Mouse (Mus musculus): Measurements from ENCODE around the gene Ell2. TPM values are rescaled to one million over a fixed set of nuclear protein-coding genes. Genes with fewer than 3 reads are reported as not detected.

Ell2 gene
- polyA plus RNA-seq, 1 experiment from 2014 or later, result 13.6 TPM

- H3K27ac ChIP-seq (replicated peaks; ENCODE audit: low read depth, low read length), result no peak overlapping the region; the same call in 1 of the 2 replicates
- no peak overlapping the region for H3K4me2 ChIP-seq (ENCODE audit: low read depth, low read length)
- H3K9ac ChIP-seq (ENCODE audit: low read depth, low read length), result no peak overlapping the region
- H3K4me3 ChIP-seq (ENCODE audit: low read depth, low read length), result no peak overlapping the region
- 37% methylated on average over 1 of the region's 1 CpGs for WGBS
- H3K36me3 ChIP-seq (ENCODE audit: control insufficient read depth, insufficient read depth, low read length), result no peaks in the 10 kb centered on the region
- no peak for DNase-seq (ENCODE audit: low spot score)
- no peaks in the 10 kb centered on the region for H3K27me3 ChIP-seq (replicated peaks; ENCODE audit: control insufficient read depth, insufficient read depth, low read length)
- H3K4me1 ChIP-seq (ENCODE audit: control insufficient read depth, insufficient read depth, low read length), result peaks cover 8% of the 10 kb centered on the region
- no peak for ATAC-seq (ENCODE audit: low read depth)
- H3K9me3 ChIP-seq (ENCODE audit: control insufficient read depth, low read length), result no peaks in the 10 kb centered on the region
Observed at GRCm38 (mm10) chr13:75765742-75766141, 59.2 kb downstream of the Ell2 start.

GRCm38 (mm10) chr13:75766238-75766637 is 59.7 kb downstream of the Ell2 start:
- no peaks in the 10 kb centered on the region for H3K36me3 ChIP-seq (ENCODE audit: control insufficient read depth, insufficient read depth, low read length)
- H3K27ac ChIP-seq (replicated peaks; ENCODE audit: low read depth, low read length), result no peak overlapping the region
- 44% methylated on average over 5 of the region's 5 CpGs for WGBS
- no peaks in the 10 kb centered on the region for H3K9me3 ChIP-seq (ENCODE audit: control insufficient read depth, low read length)
- H3K4me3 ChIP-seq (ENCODE audit: low read depth, low read length), result no peak overlapping the region
- H3K27me3 ChIP-seq (replicated peaks; ENCODE audit: control insufficient read depth, insufficient read depth, low read length), result no peaks in the 10 kb centered on the region
- H3K4me1 ChIP-seq (ENCODE audit: control insufficient read depth, insufficient read depth, low read length), result peaks cover 8% of the 10 kb centered on the region
- H3K9ac ChIP-seq (ENCODE audit: low read depth, low read length), result no peak overlapping the region
- ATAC-seq (ENCODE audit: low read depth), result no peak
- no peak for DNase-seq (ENCODE audit: low spot score)
- no peak overlapping the region for H3K4me2 ChIP-seq (ENCODE audit: low read depth, low read length)

- no peaks in the 10 kb centered on the region for H3K36me3 ChIP-seq (ENCODE audit: control insufficient read depth, insufficient read depth, low read length)
- no peaks in the 10 kb centered on the region for H3K27me3 ChIP-seq (replicated peaks; ENCODE audit: control insufficient read depth, insufficient read depth, low read length)
- ATAC-seq (ENCODE audit: low read depth) (no peak), DNase-seq (ENCODE audit: low spot score) (no peak)
- no peak overlapping the region for H3K4me3 ChIP-seq (ENCODE audit: low read depth, low read length)
- no peaks in the 10 kb centered on the region for H3K9me3 ChIP-seq (ENCODE audit: control insufficient read depth, low read length)
- no peak overlapping the region for H3K27ac ChIP-seq (replicated peaks; ENCODE audit: low read depth, low read length)
- H3K9ac ChIP-seq (ENCODE audit: low read depth, low read length), result no peak overlapping the region
- H3K4me1 ChIP-seq (ENCODE audit: control insufficient read depth, insufficient read depth, low read length), result peaks cover 8% of the 10 kb centered on the region
- H3K4me2 ChIP-seq (ENCODE audit: low read depth, low read length), result no peak overlapping the region
- 77% methylated on average over 2 of the region's 2 CpGs for WGBS
Observed at GRCm38 (mm10) chr13:75766967-75767366, 60.4 kb downstream of the Ell2 start.

- Histone ChIP-seq H3K36me3 (ENCODE audit: control insufficient read depth, insufficient read depth, low read length) (no peaks in the 10 kb centered on the region), H3K4me3 (ENCODE audit: low read depth, low read length) (no peak overlapping the region), H3K27ac (replicated peaks; ENCODE audit: low read depth, low read length) (no peak overlapping the region), H3K27me3 (replicated peaks; ENCODE audit: control insufficient read depth, insufficient read depth, low read length) (no peaks in the 10 kb centered on the region), H3K9me3 (ENCODE audit: control insufficient read depth, low read length) (no peaks in the 10 kb centered on the region), H3K4me2 (ENCODE audit: low read depth, low read length) (no peak overlapping the region), H3K9ac (ENCODE audit: low read depth, low read length) (no peak overlapping the region), H3K4me1 (ENCODE audit: control insufficient read depth, insufficient read depth, low read length) (peaks cover 7% of the 10 kb centered on the region)
- DNase-seq (ENCODE audit: low spot score) (no peak), ATAC-seq (ENCODE audit: low read depth) (no peak)
- 93% methylated on average over 2 of the region's 2 CpGs for WGBS
Observed at GRCm38 (mm10) chr13:75770744-75771143, 64.2 kb downstream of the Ell2 start.

GRCm38 (mm10) chr13:75771404-75771803 is 64.8 kb downstream of the Ell2 start:
- WGBS, result 87% methylated on average over 4 of the region's 4 CpGs
- Histone ChIP-seq H3K4me1 (ENCODE audit: control insufficient read depth, insufficient read depth, low read length) (0 out of 2 replicates have a peak, but pooled peaks cover under 1% of the 10 kb centered on the region), H3K9me3 (ENCODE audit: control insufficient read depth, low read length) (no peaks in the 10 kb centered on the region), H3K4me2 (ENCODE audit: low read depth, low read length) (no peak overlapping the region), H3K27ac (replicated peaks; ENCODE audit: low read depth, low read length) (no peak overlapping the region), H3K27me3 (replicated peaks; ENCODE audit: control insufficient read depth, insufficient read depth, low read length) (no peaks in the 10 kb centered on the region), H3K36me3 (ENCODE audit: control insufficient read depth, insufficient read depth, low read length) (no peaks in the 10 kb centered on the region), H3K4me3 (ENCODE audit: low read depth, low read length) (no peak overlapping the region), H3K9ac (ENCODE audit: low read depth, low read length) (no peak overlapping the region)
- DNase-seq (ENCODE audit: low spot score), result no peak
- no peak for ATAC-seq (ENCODE audit: low read depth)

- H3K36me3 ChIP-seq (ENCODE audit: control insufficient read depth, insufficient read depth, low read length), result no peaks in the 10 kb centered on the region
- no peak overlapping the region for H3K4me2 ChIP-seq (ENCODE audit: low read depth, low read length)
- no peaks in the 10 kb centered on the region for H3K27me3 ChIP-seq (replicated peaks; ENCODE audit: control insufficient read depth, insufficient read depth, low read length)
- DNase-seq (ENCODE audit: low spot score) (no peak), ATAC-seq (ENCODE audit: low read depth) (no peak)
- H3K4me1 ChIP-seq (ENCODE audit: control insufficient read depth, insufficient read depth, low read length), result no peaks in the 10 kb centered on the region
- no peak overlapping the region for H3K4me3 ChIP-seq (ENCODE audit: low read depth, low read length)
- H3K9ac ChIP-seq (ENCODE audit: low read depth, low read length), result no peak overlapping the region
- H3K9me3 ChIP-seq (ENCODE audit: control insufficient read depth, low read length), result no peaks in the 10 kb centered on the region
- H3K27ac ChIP-seq (replicated peaks; ENCODE audit: low read depth, low read length), result no peak overlapping the region
- 83% methylated on average over 3 of the region's 3 CpGs for WGBS
Observed at GRCm38 (mm10) chr13:75771984-75772730, 65.6 kb downstream of the Ell2 start.

- Histone ChIP-seq H3K27ac (replicated peaks; ENCODE audit: low read depth, low read length) (no peak overlapping the region), H3K27me3 (replicated peaks; ENCODE audit: control insufficient read depth, insufficient read depth, low read length) (no peaks in the 10 kb centered on the region), H3K9ac (ENCODE audit: low read depth, low read length) (no peak overlapping the region), H3K4me2 (ENCODE audit: low read depth, low read length) (no peak overlapping the region), H3K4me1 (ENCODE audit: control insufficient read depth, insufficient read depth, low read length) (no peaks in the 10 kb centered on the region), H3K4me3 (ENCODE audit: low read depth, low read length) (no peak overlapping the region), H3K9me3 (ENCODE audit: control insufficient read depth, low read length) (no peaks in the 10 kb centered on the region), H3K36me3 (ENCODE audit: control insufficient read depth, insufficient read depth, low read length) (no peaks in the 10 kb centered on the region)
- DNase-seq (ENCODE audit: low spot score), result no peak
- ATAC-seq (ENCODE audit: low read depth), result peak; percentile 89
Observed at GRCm38 (mm10) chr13:75775961-75776360, 69.4 kb downstream of the Ell2 start.

- WGBS, result 54% methylated on average over 1 of the region's 1 CpGs
- Histone ChIP-seq H3K4me1 (ENCODE audit: control insufficient read depth, insufficient read depth, low read length) (no peaks in the 10 kb centered on the region), H3K27me3 (replicated peaks; ENCODE audit: control insufficient read depth, insufficient read depth, low read length) (no peaks in the 10 kb centered on the region), H3K27ac (replicated peaks; ENCODE audit: low read depth, low read length) (no peak overlapping the region), H3K9me3 (ENCODE audit: control insufficient read depth, low read length) (no peaks in the 10 kb centered on the region), H3K9ac (ENCODE audit: low read depth, low read length) (no peak overlapping the region), H3K4me3 (ENCODE audit: low read depth, low read length) (no peak overlapping the region), H3K36me3 (ENCODE audit: control insufficient read depth, insufficient read depth, low read length) (no peaks in the 10 kb centered on the region), H3K4me2 (ENCODE audit: low read depth, low read length) (no peak overlapping the region)
- no peak for ATAC-seq (ENCODE audit: low read depth)
- DNase-seq (ENCODE audit: low spot score), result no peak
Observed at GRCm38 (mm10) chr13:75776692-75777091, 70.1 kb downstream of the Ell2 start.

GRCm38 (mm10) chr13:75778156-75778555 is 71.6 kb downstream of the Ell2 start:
- DNase-seq (ENCODE audit: low spot score), result no peak
- Histone ChIP-seq H3K4me1 (ENCODE audit: control insufficient read depth, insufficient read depth, low read length) (no peaks in the 10 kb centered on the region), H3K36me3 (ENCODE audit: control insufficient read depth, insufficient read depth, low read length) (no peaks in the 10 kb centered on the region), H3K27me3 (replicated peaks; ENCODE audit: control insufficient read depth, insufficient read depth, low read length) (no peaks in the 10 kb centered on the region), H3K27ac (replicated peaks; ENCODE audit: low read depth, low read length) (no peak overlapping the region), H3K9ac (ENCODE audit: low read depth, low read length) (no peak overlapping the region), H3K4me3 (ENCODE audit: low read depth, low read length) (no peak overlapping the region), H3K4me2 (ENCODE audit: low read depth, low read length) (no peak overlapping the region), H3K9me3 (ENCODE audit: control insufficient read depth, low read length) (no peaks in the 10 kb centered on the region)
- ATAC-seq (ENCODE audit: low read depth), result no peak
- WGBS, result 77% methylated on average over 6 of the region's 6 CpGs
